Mouse (Mus musculus): Measurements from ENCODE around the gene Sec14l1.
"Not testable (repeated sequence)": the region's sequence is repeated elsewhere in the genome, so short reads cannot be mapped to it uniquely, and the experiment has no call there.

Gene Sec14l1

GRCm38 (mm10) chr11:117083052-117083881, 31.7 kb upstream of the Sec14l1 start:
- peaks cover 40% of the 10 kb centered on the region for H3K36me3 ChIP-seq (ENCODE audit: insufficient read depth, low read length)
- no peaks in the 10 kb centered on the region for H3K27me3 ChIP-seq (ENCODE audit: insufficient read depth, low read length)
- no peaks in the 10 kb centered on the region for H3K9me3 ChIP-seq (ENCODE audit: low read length)
- TF ChIP-seq CTCF (conservative IDR thresholded peaks at IDR 0.05; ENCODE audit: low read length) (no peak), POU5F1 (IDR thresholded peaks at IDR 0.05; ENCODE audit: borderline replicate concordance, low read length) (no peak), NANOG (IDR thresholded peaks at IDR 0.05; ENCODE audit: borderline replicate concordance, low read length) (no peak)
- peaks cover 95% of the 10 kb centered on the region for H3K4me1 ChIP-seq (replicated peaks; ENCODE audit: low read depth, low read length)
- peak overlapping the region; percentile 68 for H3K4me3 ChIP-seq (replicated peaks; ENCODE audit: low read length)

GRCm38 (mm10) chr11:117083882-117084260, 31.1 kb upstream of the Sec14l1 start:
- Histone ChIP-seq H3K36me3 (ENCODE audit: insufficient read depth, low read length) (peaks cover 34% of the 10 kb centered on the region), H3K4me3 (replicated peaks; ENCODE audit: low read length) (peak overlapping the region; percentile 68; the same call in 1 of the 2 replicates), H3K4me1 (replicated peaks; ENCODE audit: low read depth, low read length) (peaks cover 94% of the 10 kb centered on the region)
- not testable (repeated sequence) for H3K9me3 ChIP-seq (ENCODE audit: low read length); H3K27me3 ChIP-seq (ENCODE audit: insufficient read depth, low read length)

- no peaks in the 10 kb centered on the region for H3K27me3 ChIP-seq (ENCODE audit: insufficient read depth, low read length)
- peaks cover 93% of the 10 kb centered on the region for H3K4me1 ChIP-seq (replicated peaks; ENCODE audit: low read depth, low read length)
- peaks cover 10% of the 10 kb centered on the region; the same call in 1 of the 2 replicates for H3K36me3 ChIP-seq (ENCODE audit: insufficient read depth, low read length)
- H3K4me3 ChIP-seq (replicated peaks; ENCODE audit: low read length), result peak overlapping the region; percentile 32
- no peaks in the 10 kb centered on the region for H3K9me3 ChIP-seq (ENCODE audit: low read length)
- TF ChIP-seq NANOG (IDR thresholded peaks at IDR 0.05; ENCODE audit: borderline replicate concordance, low read length) (no peak), POU5F1 (IDR thresholded peaks at IDR 0.05; ENCODE audit: borderline replicate concordance, low read length) (no peak), CTCF (conservative IDR thresholded peaks at IDR 0.05; ENCODE audit: low read length) (no peak)
These were observed 28.8 kb upstream of the Sec14l1 start for GRCm38 (mm10) chr11:117086215-117086614.

GRCm38 (mm10) chr11:117087036-117087799, 27.8 kb upstream of the Sec14l1 start:
- no peaks in the 10 kb centered on the region for H3K27me3 ChIP-seq (ENCODE audit: insufficient read depth, low read length)
- H3K9me3 ChIP-seq (ENCODE audit: low read length), result no peaks in the 10 kb centered on the region
- peaks cover 8% of the 10 kb centered on the region; the same call in 1 of the 2 replicates for H3K36me3 ChIP-seq (ENCODE audit: insufficient read depth, low read length)
- TF ChIP-seq CTCF (conservative IDR thresholded peaks at IDR 0.05; ENCODE audit: low read length) (no peak), POU5F1 (IDR thresholded peaks at IDR 0.05; ENCODE audit: borderline replicate concordance, low read length) (no peak), NANOG (IDR thresholded peaks at IDR 0.05; ENCODE audit: borderline replicate concordance, low read length) (no peak)
- no peak overlapping the region for H3K4me3 ChIP-seq (replicated peaks; ENCODE audit: low read length)
- peaks cover 94% of the 10 kb centered on the region for H3K4me1 ChIP-seq (replicated peaks; ENCODE audit: low read depth, low read length)

GRCm38 (mm10) chr11:117088271-117088991, 26.5 kb upstream of the Sec14l1 start:
- H3K27me3 ChIP-seq (ENCODE audit: insufficient read depth, low read length), result no peaks in the 10 kb centered on the region
- no peaks in the 10 kb centered on the region for H3K9me3 ChIP-seq (ENCODE audit: low read length)
- H3K36me3 ChIP-seq (ENCODE audit: insufficient read depth, low read length), result peaks cover 4% of the 10 kb centered on the region; the same call in 1 of the 2 replicates
- peak overlapping the region; percentile 26 for H3K4me3 ChIP-seq (replicated peaks; ENCODE audit: low read length)
- H3K4me1 ChIP-seq (replicated peaks; ENCODE audit: low read depth, low read length), result peaks cover 93% of the 10 kb centered on the region
- no peak for TF ChIP-seq NANOG (IDR thresholded peaks at IDR 0.05; ENCODE audit: borderline replicate concordance, low read length)
- no peak for TF ChIP-seq CTCF (conservative IDR thresholded peaks at IDR 0.05; ENCODE audit: low read length)
- no peak for TF ChIP-seq POU5F1 (IDR thresholded peaks at IDR 0.05; ENCODE audit: borderline replicate concordance, low read length)

- TF ChIP-seq NANOG (IDR thresholded peaks at IDR 0.05; ENCODE audit: borderline replicate concordance, low read length) (no peak), CTCF (conservative IDR thresholded peaks at IDR 0.05; ENCODE audit: low read length) (no peak), POU5F1 (IDR thresholded peaks at IDR 0.05; ENCODE audit: borderline replicate concordance, low read length) (no peak)
- Histone ChIP-seq H3K4me3 (replicated peaks; ENCODE audit: low read length) (peak overlapping the region; percentile 26; the same call in 1 of the 2 replicates), H3K36me3 (ENCODE audit: insufficient read depth, low read length) (peaks cover 4% of the 10 kb centered on the region; the same call in 1 of the 2 replicates), H3K27me3 (ENCODE audit: insufficient read depth, low read length) (no peaks in the 10 kb centered on the region), H3K4me1 (replicated peaks; ENCODE audit: low read depth, low read length) (peaks cover 93% of the 10 kb centered on the region), H3K9me3 (ENCODE audit: low read length) (no peaks in the 10 kb centered on the region)
These were observed 25.1 kb upstream of the Sec14l1 start for GRCm38 (mm10) chr11:117089673-117090419.

GRCm38 (mm10) chr11:117091406-117091805, 23.6 kb upstream of the Sec14l1 start:
- Histone ChIP-seq H3K27me3 (ENCODE audit: insufficient read depth, low read length) (no peaks in the 10 kb centered on the region), H3K9me3 (ENCODE audit: low read length) (no peaks in the 10 kb centered on the region), H3K4me3 (replicated peaks; ENCODE audit: low read length) (peak overlapping the region; percentile 77), H3K36me3 (ENCODE audit: insufficient read depth, low read length) (peaks cover 1% of the 10 kb centered on the region; the same call in 1 of the 2 replicates), H3K4me1 (replicated peaks; ENCODE audit: low read depth, low read length) (peaks cover 93% of the 10 kb centered on the region)
- TF ChIP-seq NANOG (IDR thresholded peaks at IDR 0.05; ENCODE audit: borderline replicate concordance, low read length), result no peak
- TF ChIP-seq POU5F1 (IDR thresholded peaks at IDR 0.05; ENCODE audit: borderline replicate concordance, low read length), result no peak
- no peak for TF ChIP-seq CTCF (conservative IDR thresholded peaks at IDR 0.05; ENCODE audit: low read length)
